Mouse (Mus musculus) liver, postnatal 0 days (tissue): Measurements from ENCODE around the gene Igsf3.

ENCODE experiments used
- CTCF ChIP-seq: sonication (generic); IDR thresholded peaks from 2 replicates; pipeline ENCODE4 v1.5.1; 2016; ENCODE audit warnings: antibody characterized with exemption, low read depth
- EP300 ChIP-seq: IDR thresholded peaks from 2 replicates; pipeline ENCODE4 v1.6.1; 2016; ENCODE audit warnings: antibody characterized with exemption, low read depth, mild to moderate bottlenecking

GRCm38 (mm10) chr3:101379789-101380188 is 2.9 kb downstream of the Igsf3 start:
- TF ChIP-seq CTCF, result no peak
- TF ChIP-seq EP300, result no peak
